Mouse (Mus musculus) lung, postnatal 25 days (tissue): ENCODE results near the gene Tmem251.
A peak's percentile ranks its signal among the peaks of the same experiment; 100 is the strongest.

Experiments
- DNase-seq: peaks from one replicate; pipeline ENCODE4 v3.0.0; 2022; ENCODE audit warnings: low spot score

Tmem251 gene

GRCm38 (mm10) chr12:102757055-102757688, 13.6 kb downstream of the Tmem251 start:
- no peak for DNase-seq

GRCm38 (mm10) chr12:102757689-102758402, 14.3 kb downstream of the Tmem251 start, which contains the start of the genes Gm28051, Gon7 and Ubr7:
Gene Gm28051, minus strand, starts transcription at chr12:102757765.
Gene Gon7, minus strand, starts transcription at chr12:102757803.
Gene Ubr7, plus strand, starts transcription at chr12:102757967.
- DNase-seq: peak; percentile 97

GRCm38 (mm10) chr12:102758403-102758756, 14.8 kb downstream of the Tmem251 start, which contains the start of gene Gm20604:
Gene Gm20604, minus strand, starts transcription at chr12:102758672.
- DNase-seq: no peak

- DNase-seq: no peak
Measured at GRCm38 (mm10) chr12:102758936-102759335, 15.4 kb downstream of the Tmem251 start.

- no peak for DNase-seq
Measured at GRCm38 (mm10) chr12:102761668-102762067, 18.1 kb downstream of the Tmem251 start.

GRCm38 (mm10) chr12:102763696-102764095, 20.1 kb downstream of the Tmem251 start:
- no peak for DNase-seq

- no peak for DNase-seq
Measured at GRCm38 (mm10) chr12:102769000-102769399, 25.4 kb downstream of the Tmem251 start.

GRCm38 (mm10) chr12:102771601-102772000, 28.0 kb downstream of the Tmem251 start:
- no peak for DNase-seq

- no peak for DNase-seq
Measured at GRCm38 (mm10) chr12:102772676-102773075, 29.1 kb downstream of the Tmem251 start.

- DNase-seq: no peak
Measured at GRCm38 (mm10) chr12:102776035-102776434, 32.5 kb downstream of the Tmem251 start.

- no peak for DNase-seq
Measured at GRCm38 (mm10) chr12:102778151-102778550, 34.6 kb downstream of the Tmem251 start.

GRCm38 (mm10) chr12:102779452-102779851, 35.9 kb downstream of the Tmem251 start:
- no peak for DNase-seq

- DNase-seq: no peak
Measured at GRCm38 (mm10) chr12:102782841-102783240, 39.3 kb downstream of the Tmem251 start.

- DNase-seq: no peak
Measured at GRCm38 (mm10) chr12:102784899-102785592, 41.5 kb downstream of the Tmem251 start.

- DNase-seq: no peak
Measured at GRCm38 (mm10) chr12:102785593-102785985, 42.0 kb downstream of the Tmem251 start.

GRCm38 (mm10) chr12:102787927-102788326, 44.4 kb downstream of the Tmem251 start:
- DNase-seq: no peak
